Mouse (Mus musculus) fat pad, adult 2 months (tissue): ENCODE data around the gene Grxcr1.
A peak's percentile ranks its signal among the peaks of the same experiment; 100 is the strongest.

Experiments used
- DNase-seq: peaks from one replicate; pipeline ENCODE4 v3.0.0-alpha.2; 2011; ENCODE audit warnings: low read depth, low spot score; ENCODE audit errors: extremely low read depth

Grxcr1 gene

GRCm38 (mm10) chr5:68031744-68032143, at the start of gene Grxcr1:
Grxcr1 (plus strand) TSS chr5:68031835.
- no peak for DNase-seq

- no peak for DNase-seq
These were observed 49.6 kb upstream of the Grxcr1 start for GRCm38 (mm10) chr5:67981946-67982526.

GRCm38 (mm10) chr5:67990426-67990825, 41.2 kb upstream of the Grxcr1 start:
- DNase-seq = no peak

GRCm38 (mm10) chr5:68002611-68003010, 29.0 kb upstream of the Grxcr1 start:
- no peak for DNase-seq

- DNase-seq = no peak
These were observed 27.7 kb upstream of the Grxcr1 start for GRCm38 (mm10) chr5:68003904-68004303.

GRCm38 (mm10) chr5:68004419-68004818, 27.2 kb upstream of the Grxcr1 start:
- DNase-seq = no peak

GRCm38 (mm10) chr5:68007074-68007473, 24.6 kb upstream of the Grxcr1 start:
- no peak for DNase-seq

- DNase-seq = no peak
These were observed 20.1 kb upstream of the Grxcr1 start for GRCm38 (mm10) chr5:68011569-68011968.

GRCm38 (mm10) chr5:68012618-68013017, 19.0 kb upstream of the Grxcr1 start:
- no peak for DNase-seq

- no peak for DNase-seq
These were observed 10.8 kb upstream of the Grxcr1 start for GRCm38 (mm10) chr5:68020870-68021269.

GRCm38 (mm10) chr5:68026658-68027422, 4.8 kb upstream of the Grxcr1 start:
- peak; percentile 8 for DNase-seq

- DNase-seq = no peak
These were observed 4.2 kb upstream of the Grxcr1 start for GRCm38 (mm10) chr5:68027474-68027873.

- DNase-seq = no peak
These were observed 1.7 kb downstream of the Grxcr1 start for GRCm38 (mm10) chr5:68033345-68033744.

GRCm38 (mm10) chr5:68039077-68039476, 7.4 kb downstream of the Grxcr1 start:
- no peak for DNase-seq

GRCm38 (mm10) chr5:68043339-68043738, 11.7 kb downstream of the Grxcr1 start:
- DNase-seq = no peak

- peak; percentile 10 for DNase-seq
These were observed 17.1 kb downstream of the Grxcr1 start for GRCm38 (mm10) chr5:68048783-68049182.

- DNase-seq = no peak
These were observed 17.9 kb downstream of the Grxcr1 start for GRCm38 (mm10) chr5:68049536-68049935.

- DNase-seq = no peak
These were observed 19.5 kb downstream of the Grxcr1 start for GRCm38 (mm10) chr5:68051101-68051500.

GRCm38 (mm10) chr5:68057574-68057973, 25.9 kb downstream of the Grxcr1 start:
- DNase-seq = no peak

GRCm38 (mm10) chr5:68068694-68069093, 37.1 kb downstream of the Grxcr1 start:
- DNase-seq = no peak

- DNase-seq = no peak
These were observed 38.7 kb downstream of the Grxcr1 start for GRCm38 (mm10) chr5:68070308-68070707.

- DNase-seq = no peak
These were observed 40.2 kb downstream of the Grxcr1 start for GRCm38 (mm10) chr5:68071857-68072256.
